Mouse (Mus musculus): ENCODE measurements around the gene Ift140. TPM values are rescaled to one million over a fixed set of nuclear protein-coding genes. Genes with fewer than 3 reads are reported as not detected.

The Ift140 gene
- polyA plus RNA-seq, 1 experiment from 2014 or later, result 18.0 TPM

DNA sequence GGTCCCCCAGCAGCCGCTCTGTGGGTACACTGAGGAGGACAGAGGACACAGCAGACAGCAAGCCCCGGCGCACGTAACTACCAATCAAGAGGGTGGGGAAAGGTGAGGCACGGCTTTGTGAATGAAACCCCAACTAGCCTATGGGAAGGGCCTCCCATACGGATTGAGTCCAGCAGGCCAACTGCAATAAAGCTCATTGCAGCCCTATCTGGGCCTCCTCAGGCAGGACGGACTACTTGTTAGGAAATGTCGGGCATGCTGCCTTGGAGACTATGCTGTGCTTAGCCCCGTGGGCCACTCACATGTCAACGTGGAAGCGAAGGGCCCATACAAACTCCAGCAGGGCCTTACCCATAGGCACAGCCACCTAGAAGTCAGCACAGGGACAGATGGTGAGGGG is 85.5 kb downstream of the Ift140 start:
- Histone ChIP-seq H3K27me3 (ENCODE audit: insufficient read depth, low read length) (no peaks in the 10 kb centered on the region), H3K4me1 (ENCODE audit: insufficient read depth) (no peaks in the 10 kb centered on the region), H3K4me2 (no peak overlapping the region), H3K9me3 (ENCODE audit: low read depth, low read length) (no peaks in the 10 kb centered on the region), H3K9ac (no peak overlapping the region), H3K27ac (ENCODE audit: low read depth) (no peak overlapping the region), H3K36me3 (ENCODE audit: insufficient read depth) (peaks cover 88% of the 10 kb centered on the region), H3K4me3 (ENCODE audit: low read depth, low read length) (no peak overlapping the region)
- no peak for DNase-seq
- no peak for TF ChIP-seq CTCF (IDR thresholded peaks at IDR 0.05; ENCODE audit: low read depth)
- ATAC-seq (ENCODE audit: insufficient read depth), result no peak
- WGBS, result 90% methylated on average over 11 of the region's 11 CpGs

DNA sequence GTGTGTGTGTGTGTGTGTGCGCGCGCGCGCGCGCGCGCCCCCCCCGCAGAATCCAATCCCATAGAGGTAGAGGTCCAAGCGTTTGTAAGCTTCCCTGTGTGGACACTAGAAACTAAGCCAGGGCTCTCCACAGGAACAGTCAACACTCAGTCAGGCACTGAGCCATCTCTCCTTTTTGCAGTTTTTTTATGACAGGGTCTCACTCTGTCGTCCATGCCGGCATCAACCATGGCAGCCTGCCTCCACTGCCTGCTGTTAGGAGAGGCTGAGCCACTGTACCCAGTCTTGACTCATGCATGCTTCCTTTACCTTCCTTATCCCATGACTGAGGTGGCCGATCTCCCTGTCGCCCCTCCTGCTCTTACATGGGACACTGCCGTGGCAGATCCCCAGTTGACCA is 91.9 kb downstream of the Ift140 start:
- no peaks in the 10 kb centered on the region for H3K4me1 ChIP-seq (ENCODE audit: insufficient read depth)
- DNase-seq (no peak), ATAC-seq (ENCODE audit: insufficient read depth) (no peak)
- no peaks in the 10 kb centered on the region for H3K9me3 ChIP-seq (ENCODE audit: low read depth, low read length)
- WGBS, result 79% methylated on average over 11 of the region's 16 CpGs
- no peak overlapping the region for H3K4me3 ChIP-seq (ENCODE audit: low read depth, low read length)
- H3K4me2 ChIP-seq, result no peak overlapping the region
- TF ChIP-seq CTCF (IDR thresholded peaks at IDR 0.05; ENCODE audit: low read depth), result no peak
- no peak overlapping the region for H3K27ac ChIP-seq (ENCODE audit: low read depth)
- peaks cover 83% of the 10 kb centered on the region for H3K36me3 ChIP-seq (ENCODE audit: insufficient read depth)
- no peaks in the 10 kb centered on the region for H3K27me3 ChIP-seq (ENCODE audit: insufficient read depth, low read length)
- no peak overlapping the region for H3K9ac ChIP-seq

- Histone ChIP-seq H3K27ac (ENCODE audit: low read depth) (no peak overlapping the region), H3K27me3 (ENCODE audit: insufficient read depth, low read length) (no peaks in the 10 kb centered on the region), H3K9ac (no peak overlapping the region), H3K4me2 (no peak overlapping the region), H3K4me1 (ENCODE audit: insufficient read depth) (peaks cover under 1% of the 10 kb centered on the region), H3K9me3 (ENCODE audit: low read depth, low read length) (no peaks in the 10 kb centered on the region), H3K36me3 (ENCODE audit: insufficient read depth) (peaks cover 71% of the 10 kb centered on the region), H3K4me3 (ENCODE audit: low read depth, low read length) (no peak overlapping the region)
- WGBS, result 88% methylated on average over 2 of the region's 2 CpGs
- DNase-seq (peak; percentile 63), ATAC-seq (ENCODE audit: insufficient read depth) (no peak)
- TF ChIP-seq CTCF (IDR thresholded peaks at IDR 0.05; ENCODE audit: low read depth), result peak; percentile 80
These were observed 93.7 kb downstream of the Ift140 start for GRCm38 (mm10) chr17:25109578-25109977.

- no peak overlapping the region for H3K27ac ChIP-seq (ENCODE audit: low read depth)
- peaks cover 61% of the 10 kb centered on the region for H3K36me3 ChIP-seq (ENCODE audit: insufficient read depth)
- WGBS, result 86% methylated on average over 6 of the region's 6 CpGs
- no peak overlapping the region for H3K4me3 ChIP-seq (ENCODE audit: low read depth, low read length)
- peaks cover 5% of the 10 kb centered on the region for H3K4me1 ChIP-seq (ENCODE audit: insufficient read depth)
- ATAC-seq (ENCODE audit: insufficient read depth) (no peak), DNase-seq (no peak)
- H3K4me2 ChIP-seq, result no peak overlapping the region
- H3K9me3 ChIP-seq (ENCODE audit: low read depth, low read length), result no peaks in the 10 kb centered on the region
- H3K27me3 ChIP-seq (ENCODE audit: insufficient read depth, low read length), result no peaks in the 10 kb centered on the region
- no peak overlapping the region for H3K9ac ChIP-seq
- TF ChIP-seq CTCF (IDR thresholded peaks at IDR 0.05; ENCODE audit: low read depth), result no peak
These were observed 94.7 kb downstream of the Ift140 start for GRCm38 (mm10) chr17:25110590-25110989.

GRCm38 (mm10) chr17:25111220-25111619 is 95.3 kb downstream of the Ift140 start:
- Histone ChIP-seq H3K27me3 (ENCODE audit: insufficient read depth, low read length) (no peaks in the 10 kb centered on the region), H3K4me1 (ENCODE audit: insufficient read depth) (peaks cover 5% of the 10 kb centered on the region), H3K36me3 (ENCODE audit: insufficient read depth) (peaks cover 56% of the 10 kb centered on the region), H3K4me2 (no peak overlapping the region), H3K9ac (no peak overlapping the region), H3K9me3 (ENCODE audit: low read depth, low read length) (no peaks in the 10 kb centered on the region), H3K27ac (ENCODE audit: low read depth) (no peak overlapping the region), H3K4me3 (ENCODE audit: low read depth, low read length) (no peak overlapping the region)
- DNase-seq (no peak), ATAC-seq (ENCODE audit: insufficient read depth) (no peak)
- WGBS, result 90% methylated on average over 5 of the region's 5 CpGs
- TF ChIP-seq CTCF (IDR thresholded peaks at IDR 0.05; ENCODE audit: low read depth), result no peak

DNA sequence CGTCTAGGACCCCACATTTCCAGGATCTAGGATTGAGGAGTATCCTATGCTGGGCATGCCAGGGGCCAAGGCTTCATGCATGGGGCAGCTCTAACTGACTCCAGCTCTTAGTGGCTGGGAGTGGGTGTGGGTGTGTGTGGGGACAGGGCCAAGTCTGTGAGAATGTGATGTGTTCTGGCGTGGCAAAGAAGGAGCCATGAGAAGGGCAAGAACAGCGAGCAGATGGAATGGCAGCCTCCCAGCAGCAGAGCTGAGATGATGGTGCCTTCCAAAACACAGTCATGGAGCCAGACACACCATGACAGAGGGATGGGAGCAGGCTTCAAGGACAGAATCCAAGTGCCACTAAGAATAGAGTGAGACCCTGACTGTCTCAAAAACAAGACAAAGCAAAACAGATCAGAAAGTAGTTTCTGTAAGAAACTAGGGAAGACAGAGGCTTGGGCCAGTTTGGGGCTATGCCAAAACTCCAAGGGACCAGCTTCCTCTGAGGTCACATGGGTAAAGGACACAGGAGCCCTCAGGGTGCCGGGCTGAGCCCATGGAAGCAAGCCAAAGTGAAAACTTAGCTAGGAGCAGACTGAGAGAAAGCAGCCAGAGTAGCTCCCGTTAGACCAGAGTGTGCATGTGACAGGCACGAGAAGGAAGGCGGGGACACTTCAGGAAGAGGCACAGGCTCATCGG is 96.0 kb downstream of the Ift140 start:
- Histone ChIP-seq H3K9me3 (ENCODE audit: low read depth, low read length) (no peaks in the 10 kb centered on the region), H3K4me1 (ENCODE audit: insufficient read depth) (peaks cover 5% of the 10 kb centered on the region), H3K27ac (ENCODE audit: low read depth) (no peak overlapping the region), H3K4me2 (no peak overlapping the region), H3K36me3 (ENCODE audit: insufficient read depth) (peaks cover 49% of the 10 kb centered on the region), H3K9ac (no peak overlapping the region), H3K27me3 (ENCODE audit: insufficient read depth, low read length) (no peaks in the 10 kb centered on the region), H3K4me3 (ENCODE audit: low read depth, low read length) (no peak overlapping the region)
- ATAC-seq (ENCODE audit: insufficient read depth) (no peak), DNase-seq (peak; percentile 47)
- WGBS, result 71% methylated on average over 8 of the region's 8 CpGs
- no peak for TF ChIP-seq CTCF (IDR thresholded peaks at IDR 0.05; ENCODE audit: low read depth)

DNA sequence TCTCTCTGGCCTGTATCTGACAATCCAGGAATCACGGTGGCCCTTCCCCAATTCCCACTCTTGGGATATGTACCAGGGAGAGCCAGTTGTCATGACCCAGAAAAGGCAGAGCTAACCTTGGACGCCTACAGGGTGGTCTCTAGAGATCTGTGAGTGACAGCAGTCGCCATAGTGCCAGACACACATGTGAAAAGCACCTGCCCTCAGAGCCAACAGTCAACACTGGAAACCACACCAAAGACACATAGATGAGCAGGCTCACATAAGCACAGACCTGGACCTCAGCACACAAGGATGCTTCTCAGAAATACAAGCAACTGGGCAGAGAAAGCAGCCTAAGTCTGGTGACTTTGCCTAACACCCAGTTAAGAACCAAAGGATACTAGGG is 96.5 kb downstream of the Ift140 start:
- Histone ChIP-seq H3K36me3 (ENCODE audit: insufficient read depth) (peaks cover 45% of the 10 kb centered on the region), H3K4me1 (ENCODE audit: insufficient read depth) (peaks cover 5% of the 10 kb centered on the region), H3K9me3 (ENCODE audit: low read depth, low read length) (no peaks in the 10 kb centered on the region), H3K4me2 (no peak overlapping the region), H3K4me3 (ENCODE audit: low read depth, low read length) (no peak overlapping the region), H3K9ac (no peak overlapping the region), H3K27me3 (ENCODE audit: insufficient read depth, low read length) (no peaks in the 10 kb centered on the region), H3K27ac (ENCODE audit: low read depth) (no peak overlapping the region)
- TF ChIP-seq CTCF (IDR thresholded peaks at IDR 0.05; ENCODE audit: low read depth), result no peak
- 74% methylated on average over 3 of the region's 3 CpGs for WGBS
- no peak for DNase-seq
- ATAC-seq (ENCODE audit: insufficient read depth), result no peak
